In genomic region chr4:128993025-128993662, GRCm38 (mm10) we compare ENCODE assay signal across 8 mouse cellular contexts. TPM values are rescaled to one million over a fixed set of nuclear protein-coding genes. Genes with fewer than 3 reads are reported as not detected.
DNase-seq lines count a peak whose midpoint lies in the region; ATAC-seq and TF ChIP-seq lines count a peak whose summit lies in the region.

No protein-coding gene starts in this region.

- peak overlapping the region; percentile 97 for H3K4me3 ChIP-seq in embryonic facial prominence, embryonic 13.5 days
- peak overlapping the region; percentile 74 for H3K4me3 ChIP-seq in kidney, adult 2 months (ENCODE audit: insufficient read depth, low read depth, low read length)
- peak overlapping the region; percentile 90 for H3K4me3 ChIP-seq in limb, embryonic 12.5 days (replicated peaks)
- peak overlapping the region; percentile 82 for H3K4me3 ChIP-seq in midbrain, embryonic 15.5 days
- H3K4me3 ChIP-seq in spleen, adult 2 months (ENCODE audit: extremely low read depth, insufficient read depth, insufficient read length) = peak overlapping the region; percentile 93

- H3K9ac ChIP-seq in embryonic facial prominence, embryonic 13.5 days = peak overlapping the region; percentile 88
- peak overlapping the region; percentile 82 for H3K9ac ChIP-seq in limb, embryonic 12.5 days (replicated peaks)
- peak overlapping the region; percentile 76 for H3K9ac ChIP-seq in midbrain, embryonic 15.5 days

- H3K36me3 ChIP-seq in embryonic facial prominence, embryonic 13.5 days = peaks cover 14% of the 10 kb centered on the region; the same call in 1 of the 2 replicates
- H3K36me3 ChIP-seq in kidney, adult 2 months (ENCODE audit: control insufficient read depth, insufficient read depth, low read length) = no peaks in the 10 kb centered on the region
- peaks cover 4% of the 10 kb centered on the region; the same call in 1 of the 2 replicates for H3K36me3 ChIP-seq in limb, embryonic 12.5 days
- no peaks in the 10 kb centered on the region for H3K36me3 ChIP-seq in midbrain, embryonic 15.5 days (replicated peaks)
- H3K36me3 ChIP-seq in spleen, adult 2 months (ENCODE audit: control insufficient read depth, insufficient read depth, low read length) = peaks cover 3% of the 10 kb centered on the region; the same call in 1 of the 2 replicates

- peak overlapping the region; percentile 78 for H3K27ac ChIP-seq in embryonic facial prominence, embryonic 13.5 days
- H3K27ac ChIP-seq in kidney, adult 2 months (ENCODE audit: insufficient read depth, low read depth, low read length) = peak overlapping the region; percentile 74
- H3K27ac ChIP-seq in limb, embryonic 12.5 days = peak overlapping the region; percentile 78
- peak overlapping the region; percentile 77 for H3K27ac ChIP-seq in midbrain, embryonic 15.5 days
- peak overlapping the region; percentile 53; the same call in 1 of the 2 replicates for H3K27ac ChIP-seq in spleen, adult 2 months (ENCODE audit: insufficient read depth, low read length)

- ATAC-seq in embryonic facial prominence, embryonic 13.5 days (ENCODE audit: insufficient number of reproducible peaks, insufficient read depth, low FRiP score, low TSS enrichment, low read depth) = peak; percentile 99
- peak; percentile 99 for ATAC-seq in limb, embryonic 12.5 days (ENCODE audit: insufficient number of reproducible peaks, insufficient read depth, low FRiP score, low TSS enrichment, low read depth)
- peak; percentile 100 for ATAC-seq in midbrain, embryonic 15.5 days (replicated peaks)

- under 1% methylated on average over 49 of the region's 49 CpGs for WGBS in embryonic facial prominence, embryonic 13.5 days
- under 1% methylated on average over 49 of the region's 49 CpGs for WGBS in kidney, adult 2 months
- whole genome bisulfite sequencing in limb, embryonic 12.5 days = under 1% methylated on average over 49 of the region's 49 CpGs
- under 1% methylated on average over 49 of the region's 49 CpGs for WGBS in midbrain, embryonic 15.5 days
- WGBS in spleen, adult 2 months = under 1% methylated on average over 49 of the region's 49 CpGs

- peak overlapping the region; percentile 86 for H3K4me2 ChIP-seq in embryonic facial prominence, embryonic 13.5 days
- peak overlapping the region; percentile 87 for H3K4me2 ChIP-seq in limb, embryonic 12.5 days
- peak overlapping the region; percentile 86 for H3K4me2 ChIP-seq in midbrain, embryonic 15.5 days

- peak; percentile 95 for DNase-seq in 3134 (ENCODE audit: extremely low read depth, insufficient read length, low spot score)
- DNase-seq in adrenal gland, postnatal 36 days = peak; percentile 92 to 94
- peak; percentile 97 to 99 for DNase-seq in heart, adult 18-20 months
- peak; percentile 98 for DNase-seq in kidney, adult 2 months
- DNase-seq in spleen, adult 2 months (ENCODE audit: low read depth in 1 of 2, low spot score in 2 of 2) = peak; percentile 86 to 95

- TF ChIP-seq CTCF in kidney, adult 2 months (conservative IDR thresholded peaks at IDR 0.05; ENCODE audit: insufficient read depth, insufficient read length, low read depth, low read length) = no peak
- no peak for TF ChIP-seq CTCF in spleen, adult 2 months (IDR thresholded peaks at IDR 0.05; ENCODE audit: extremely low read depth, insufficient read depth, insufficient read length, insufficient replicate concordance)

- TF ChIP-seq POLR2A in kidney, adult 2 months (IDR thresholded peaks at IDR 0.05; ENCODE audit: low read depth, low read length) = peak; percentile 90
- TF ChIP-seq POLR2A in spleen, adult 2 months (IDR thresholded peaks at IDR 0.05; ENCODE audit: low read depth, low read length) = peak; percentile 39; the same call in 1 of the 2 replicates

- no peaks in the 10 kb centered on the region for H3K27me3 ChIP-seq in embryonic facial prominence, embryonic 13.5 days
- no peaks in the 10 kb centered on the region for H3K27me3 ChIP-seq in kidney, adult 2 months (replicated peaks; ENCODE audit: control insufficient read depth, insufficient read depth, low read length)
- no peaks in the 10 kb centered on the region for H3K27me3 ChIP-seq in limb, embryonic 12.5 days
- H3K27me3 ChIP-seq in midbrain, embryonic 15.5 days (replicated peaks) = no peaks in the 10 kb centered on the region
- no peaks in the 10 kb centered on the region for H3K27me3 ChIP-seq in spleen, adult 2 months (ENCODE audit: control insufficient read depth, insufficient read depth, low read length)

- peaks cover 34% of the 10 kb centered on the region for H3K4me1 ChIP-seq in embryonic facial prominence, embryonic 13.5 days
- peaks cover 40% of the 10 kb centered on the region for H3K4me1 ChIP-seq in kidney, adult 2 months (ENCODE audit: control insufficient read depth, insufficient read depth, low read length)
- H3K4me1 ChIP-seq in limb, embryonic 12.5 days (replicated peaks) = peaks cover 32% of the 10 kb centered on the region
- peaks cover 18% of the 10 kb centered on the region for H3K4me1 ChIP-seq in midbrain, embryonic 15.5 days
- peaks cover 10% of the 10 kb centered on the region; the same call in 1 of the 2 replicates for H3K4me1 ChIP-seq in spleen, adult 2 months (ENCODE audit: control insufficient read depth, insufficient read depth, insufficient read length)

- no peaks in the 10 kb centered on the region for H3K9me3 ChIP-seq in embryonic facial prominence, embryonic 13.5 days
- H3K9me3 ChIP-seq in limb, embryonic 12.5 days = no peaks in the 10 kb centered on the region
- no peaks in the 10 kb centered on the region for H3K9me3 ChIP-seq in midbrain, embryonic 15.5 days

RNA-seq across cellular contexts. Expression of gene Ak2, which starts 1.4 kb away (rescaled TPM):
- 100 to 1,000 TPM; 131 to 134 TPM for total RNA-seq in adrenal gland, postnatal 36 days (2021)
- polyA plus RNA-seq in embryonic facial prominence, embryonic 13.5 days (2015; fragmentation: Nextera tagmentation; extraction: Ambion mirVana) = 180 and 194 TPM in 2 replicates
- total RNA-seq in heart, adult 18-20 months (2021) = 10 to 100 TPM; 75.7 to 78.3 TPM
- 91.4 and 110 TPM in 2 replicates for polyA plus RNA-seq in kidney, adult 2 months (2012; rRNA removed)
- 205 and 213 TPM in 2 replicates for polyA plus RNA-seq in limb, embryonic 12.5 days (2016; fragmentation: Nextera tagmentation; extraction: Ambion mirVana)
- polyA plus RNA-seq in midbrain, embryonic 15.5 days (2015; fragmentation: Nextera tagmentation; extraction: Ambion mirVana) = 82.4 and 83.2 TPM in 2 replicates
- 32.0 and 32.2 TPM in 2 replicates for polyA plus RNA-seq in spleen, adult 2 months (2012; rRNA removed)

RNA-seq across cellular contexts. Expression of gene Azin2, which starts 30.9 kb away (rescaled TPM):
- 10 to 100 TPM; 51.6 to 70.4 TPM for total RNA-seq in adrenal gland, postnatal 36 days (2021)
- 31.5 and 36.3 TPM in 2 replicates for polyA plus RNA-seq in embryonic facial prominence, embryonic 13.5 days (2015; fragmentation: Nextera tagmentation; extraction: Ambion mirVana)
- 1 to 10 TPM; 2.3 to 3.5 TPM for total RNA-seq in heart, adult 18-20 months (2021)
- polyA plus RNA-seq in kidney, adult 2 months (2012; rRNA removed) = 14.0 and 14.7 TPM in 2 replicates
- polyA plus RNA-seq in limb, embryonic 12.5 days (2016; fragmentation: Nextera tagmentation; extraction: Ambion mirVana) = 22.4 and 26.0 TPM in 2 replicates
- polyA plus RNA-seq in midbrain, embryonic 15.5 days (2015; fragmentation: Nextera tagmentation; extraction: Ambion mirVana) = 19.1 and 23.2 TPM in 2 replicates
- polyA plus RNA-seq in spleen, adult 2 months (2012; rRNA removed) = 5.3 and 6.4 TPM in 2 replicates

Comparison
In these comparisons a context has a peak if more than half of its experiments do, and no peak if none do; other contexts are left out.
1. Peak in every context shown above with its lines: DNase-seq, ATAC-seq, H3K4me3 ChIP-seq and H3K27ac ChIP-seq.